Mouse (Mus musculus): ENCODE data around the gene Tmigd3.
A peak's percentile ranks its signal among the peaks of the same experiment; 100 is the strongest.

The Tmigd3 gene

GRCm38 (mm10) chr3:105876022-105876421, 5.3 kb downstream of the Tmigd3 start:
- DNase-seq (ENCODE audit: low spot score in 2 of 2), result no peak

GRCm38 (mm10) chr3:105877252-105877803, 6.6 kb downstream of the Tmigd3 start:
- peak; percentile 31 to 35 for DNase-seq (ENCODE audit: low spot score in 2 of 2)

GRCm38 (mm10) chr3:105877919-105878318, 7.2 kb downstream of the Tmigd3 start:
- DNase-seq (ENCODE audit: low spot score in 2 of 2), result no peak

- no peak for DNase-seq (ENCODE audit: low spot score in 2 of 2)
Observed at GRCm38 (mm10) chr3:105878751-105879150, 8.0 kb downstream of the Tmigd3 start.

- no peak for DNase-seq (ENCODE audit: low spot score in 2 of 2)
Observed at GRCm38 (mm10) chr3:105880419-105880818, 9.7 kb downstream of the Tmigd3 start.

- no peak for DNase-seq (ENCODE audit: low spot score in 2 of 2)
Observed at GRCm38 (mm10) chr3:105882105-105882504, 11.4 kb downstream of the Tmigd3 start.

GRCm38 (mm10) chr3:105883111-105883510, 12.4 kb downstream of the Tmigd3 start:
- DNase-seq (ENCODE audit: low spot score in 2 of 2), result no peak

- DNase-seq (ENCODE audit: low spot score in 2 of 2), result no peak
Observed at GRCm38 (mm10) chr3:105888961-105889360, 18.3 kb downstream of the Tmigd3 start.

GRCm38 (mm10) chr3:105890220-105890619, 19.5 kb downstream of the Tmigd3 start:
- no peak for DNase-seq (ENCODE audit: low spot score in 2 of 2)

- no peak for DNase-seq (ENCODE audit: low spot score in 2 of 2)
Observed at GRCm38 (mm10) chr3:105891141-105891540, 20.4 kb downstream of the Tmigd3 start.

GRCm38 (mm10) chr3:105891760-105892571, 21.3 kb downstream of the Tmigd3 start:
- DNase-seq (ENCODE audit: low spot score in 2 of 2), result no peak

- DNase-seq (ENCODE audit: low spot score in 2 of 2), result no peak
Observed at GRCm38 (mm10) chr3:105892572-105893495, 22.1 kb downstream of the Tmigd3 start.

GRCm38 (mm10) chr3:105893941-105894391, 23.3 kb downstream of the Tmigd3 start:
- DNase-seq (ENCODE audit: low spot score in 2 of 2), result no peak

- DNase-seq (ENCODE audit: low spot score in 2 of 2), result peak; percentile 46 to 51
Observed at GRCm38 (mm10) chr3:105894601-105895592, 24.2 kb downstream of the Tmigd3 start.

GRCm38 (mm10) chr3:105896811-105897210, 26.1 kb downstream of the Tmigd3 start:
- no peak for DNase-seq (ENCODE audit: low spot score in 2 of 2)

- no peak for DNase-seq (ENCODE audit: low spot score in 2 of 2)
Observed at GRCm38 (mm10) chr3:105898325-105898724, 27.6 kb downstream of the Tmigd3 start.

GRCm38 (mm10) chr3:105898861-105899260, 28.2 kb downstream of the Tmigd3 start:
- no peak for DNase-seq (ENCODE audit: low spot score in 2 of 2)

- DNase-seq (ENCODE audit: low spot score in 2 of 2), result peak; percentile 84 to 87
Observed at GRCm38 (mm10) chr3:105899394-105900147, 28.9 kb downstream of the Tmigd3 start.

- DNase-seq (ENCODE audit: low spot score in 2 of 2), result no peak
Observed at GRCm38 (mm10) chr3:105900266-105900665, 29.6 kb downstream of the Tmigd3 start.

GRCm38 (mm10) chr3:105900716-105901115, 30.0 kb downstream of the Tmigd3 start:
- no peak for DNase-seq (ENCODE audit: low spot score in 2 of 2)

All from right cerebral cortex, adult 2 months (tissue).